Mouse (Mus musculus) G1E (cell line): Measurements from ENCODE around the gene Tspan31. TPM values are rescaled to one million over a fixed set of nuclear protein-coding genes. Genes with fewer than 3 reads are reported as not detected.

Experiments
- ATAC-seq: 2 replicates; pipeline ENCODE4 v1.8.0; 2016; ENCODE audit warnings: mild to moderate bottlenecking; ENCODE audit not compliant: insufficient number of reproducible peaks, poor library complexity, low FRiP score, severe bottlenecking; ENCODE audit errors: extremely low read depth
- DNase-seq: peaks from one replicate; pipeline ENCODE4 v3.0.0; 2012; ENCODE audit warnings: low spot score
- H3K27me3 ChIP-seq: 2 replicates; pipeline ENCODE4 v1.6.1; 2012; ENCODE audit warnings: mild to moderate bottlenecking, low read length, inconsistent platforms; ENCODE audit not compliant: insufficient read depth
- H3K36me3 ChIP-seq: replicated peaks from 2 replicates; pipeline ENCODE3; 2012; ENCODE audit warnings: mild to moderate bottlenecking, inconsistent platforms
- H3K4me1 ChIP-seq: 2 replicates; pipeline ENCODE4 v1.6.1; 2012; ENCODE audit warnings: low read depth, low read length, inconsistent platforms, mixed read lengths; ENCODE audit not compliant: insufficient read depth
- H3K4me3 ChIP-seq: 2 replicates; pipeline ENCODE4 v1.5.1; 2012; ENCODE audit warnings: low read depth, mild to moderate bottlenecking, inconsistent platforms, low read length, moderate library complexity, mixed read lengths
- H3K9me3 ChIP-seq: replicated peaks from 2 replicates; pipeline ENCODE4 v1.6.1; 2012; ENCODE audit warnings: inconsistent platforms
- CTCF ChIP-seq: IDR thresholded peaks from 2 replicates; pipeline ENCODE4 v1.5.1; 2012; ENCODE audit warnings: low read depth, low read length, inconsistent platforms, mixed read lengths
- GATA1 ChIP-seq: IDR thresholded peaks from 2 replicates; pipeline ENCODE4 v1.6.1; 2012; ENCODE audit warnings: borderline replicate concordance, low read length, inconsistent platforms, mixed read lengths
- GATA2 ChIP-seq: IDR thresholded peaks from 2 replicates; pipeline ENCODE4 v1.6.1; 2012; ENCODE audit warnings: low read depth, low read length, inconsistent platforms, borderline replicate concordance
- POLR2AphosphoS5 ChIP-seq: IDR thresholded peaks from 2 replicates; pipeline ENCODE4 v1.6.1; 2012; ENCODE audit warnings: low read depth, low read length, inconsistent platforms; ENCODE audit not compliant: insufficient replicate concordance
- TAL1 ChIP-seq: conservative IDR thresholded peaks from 2 replicates; pipeline ENCODE4 v1.6.1; 2012; ENCODE audit warnings: low read depth, low read length, inconsistent platforms, mixed read lengths
- polyA plus RNA-seq: library from polyadenylated mRNA; stranded (reverse); fragments of >175 nt; gene quantifications from 2 replicates; pipeline ENCODE4 v1.2.3, GENCODE M21; 2012
- total RNA-seq, 2 experiments: library from RNA; stranded (forward) in 1 of 2; stranded (reverse) in 1 of 2; fragments of 200-1000 nt in 1 of 2; fragments of >200 nt in 1 of 2; fragmentation: Nextera tagmentation in 1 of 2; gene quantifications; 2 replicates each; pipeline ENCODE4 v1.2.3; 2014 to 2017

Tspan31 gene
- total and polyA plus RNA-seq, 3 experiments = 41.8 to 186 (median 73.6) TPM

GRCm38 (mm10) chr10:127061513-127061912 lies 8.6 kb downstream of the Tspan31 start:
- TF ChIP-seq TAL1 (no peak), GATA1 (no peak), GATA2 (no peak), POLR2AphosphoS5 (no peak), CTCF (no peak)
- H3K4me3 ChIP-seq = no peak overlapping the region
- H3K9me3 ChIP-seq = peaks cover 8% of the 10 kb centered on the region; the same call in 1 of the 2 replicates
- H3K27me3 ChIP-seq = peaks cover 47% of the 10 kb centered on the region
- DNase-seq (no peak), ATAC-seq (no peak)
- H3K36me3 ChIP-seq = peaks cover 28% of the 10 kb centered on the region
- H3K4me1 ChIP-seq = peaks cover 55% of the 10 kb centered on the region

GRCm38 (mm10) chr10:127061085-127061484 lies 9.0 kb downstream of the Tspan31 start:
- no peak for ATAC-seq
- Histone ChIP-seq H3K27me3 (peaks cover 51% of the 10 kb centered on the region), H3K4me3 (no peak overlapping the region), H3K4me1 (peaks cover 52% of the 10 kb centered on the region), H3K36me3 (peaks cover 25% of the 10 kb centered on the region), H3K9me3 (peaks cover 8% of the 10 kb centered on the region; the same call in 1 of the 2 replicates)
- TF ChIP-seq TAL1 (no peak), GATA2 (no peak), CTCF (no peak), POLR2AphosphoS5 (no peak), GATA1 (no peak)
- no peak for DNase-seq

GRCm38 (mm10) chr10:127059968-127060916 lies 9.8 kb downstream of the Tspan31 start, which contains the start of gene March9:
Gene March9, minus strand, starts transcription at chr10:127060184.
- no peak for TF ChIP-seq GATA2
- TF ChIP-seq GATA1 = no peak
- TF ChIP-seq CTCF = no peak
- no peak for TF ChIP-seq POLR2AphosphoS5
- TF ChIP-seq TAL1 = no peak
- DNase-seq (peak; percentile 42), ATAC-seq (no peak)
- Histone ChIP-seq H3K27me3 (peaks cover 56% of the 10 kb centered on the region), H3K4me1 (peaks cover 46% of the 10 kb centered on the region), H3K9me3 (peaks cover 8% of the 10 kb centered on the region; the same call in 1 of the 2 replicates), H3K36me3 (peaks cover 17% of the 10 kb centered on the region), H3K4me3 (peak within 1 kb of the TSS; percentile 73)

- Histone ChIP-seq H3K4me1 (peaks cover 37% of the 10 kb centered on the region), H3K9me3 (peaks cover 8% of the 10 kb centered on the region; the same call in 1 of the 2 replicates), H3K36me3 (peaks cover 8% of the 10 kb centered on the region), H3K4me3 (peak overlapping the region; percentile 73), H3K27me3 (peaks cover 61% of the 10 kb centered on the region)
- TF ChIP-seq CTCF = no peak
- TF ChIP-seq GATA1 = no peak
- TF ChIP-seq GATA2 = no peak
- TF ChIP-seq TAL1 = no peak
- TF ChIP-seq POLR2AphosphoS5 = no peak
- DNase-seq = peak; percentile 47
- no peak for ATAC-seq
Observed at GRCm38 (mm10) chr10:127059174-127059967, 10.7 kb downstream of the Tspan31 start.

- no peak for ATAC-seq
- peaks cover 64% of the 10 kb centered on the region for H3K27me3 ChIP-seq
- peaks cover 36% of the 10 kb centered on the region for H3K4me1 ChIP-seq
- H3K9me3 ChIP-seq = peaks cover 5% of the 10 kb centered on the region; the same call in 1 of the 2 replicates
- peaks cover 6% of the 10 kb centered on the region for H3K36me3 ChIP-seq
- TF ChIP-seq POLR2AphosphoS5 = no peak
- TF ChIP-seq GATA1 = no peak
- no peak for TF ChIP-seq CTCF
- no peak for TF ChIP-seq GATA2
- TF ChIP-seq TAL1 = no peak
- DNase-seq = no peak
- no peak overlapping the region; the same call in 1 of the 2 replicates for H3K4me3 ChIP-seq
Observed at GRCm38 (mm10) chr10:127058708-127059107, 11.4 kb downstream of the Tspan31 start.

- peak; percentile 45; the same call in 1 of the 2 replicates for ATAC-seq
- Histone ChIP-seq H3K9me3 (peaks cover 5% of the 10 kb centered on the region; the same call in 1 of the 2 replicates), H3K27me3 (peaks cover 69% of the 10 kb centered on the region), H3K4me1 (peaks cover 36% of the 10 kb centered on the region), H3K4me3 (no peak overlapping the region), H3K36me3 (peaks cover 6% of the 10 kb centered on the region)
- peak; percentile 81 for DNase-seq
- no peak for TF ChIP-seq GATA1
- TF ChIP-seq CTCF = peak; percentile 99
Observed at GRCm38 (mm10) chr10:127058161-127058560, 11.9 kb downstream of the Tspan31 start.
